Mouse (Mus musculus) erythroblast, embryonic 14.5 days (primary cell): Measurements from ENCODE around the gene Atp2b2. TPM values are rescaled to one million over a fixed set of nuclear protein-coding genes. Genes with fewer than 3 reads are reported as not detected.

Experiments
- H3K27me3 ChIP-seq: 2 replicates; pipeline ENCODE4 v1.6.1; 2012; ENCODE audit warnings: inconsistent platforms; ENCODE audit not compliant: control insufficient read depth
- H3K36me3 ChIP-seq: 2 replicates; pipeline ENCODE4 v1.6.1; 2012; ENCODE audit warnings: mild to moderate bottlenecking, inconsistent platforms; ENCODE audit not compliant: control insufficient read depth
- H3K4me1 ChIP-seq: 2 replicates; pipeline ENCODE4 v1.6.1; 2012; ENCODE audit warnings: inconsistent platforms; ENCODE audit not compliant: control insufficient read depth
- H3K4me3 ChIP-seq: replicated peaks from 2 replicates; pipeline ENCODE3; 2012; ENCODE audit warnings: moderate library complexity, mild to moderate bottlenecking, inconsistent platforms
- H3K9me3 ChIP-seq: 2 replicates; pipeline ENCODE4 v1.6.1; 2012; ENCODE audit warnings: low read length, inconsistent platforms, mixed read lengths; ENCODE audit not compliant: control insufficient read depth
- GATA1 ChIP-seq: IDR thresholded peaks from 2 replicates; pipeline ENCODE4 v1.6.1; 2012; ENCODE audit warnings: low read length, inconsistent platforms, mixed read lengths
- TAL1 ChIP-seq: IDR thresholded peaks from 3 replicates; pipeline ENCODE4 v1.6.1; 2012; ENCODE audit warnings: low read length, inconsistent platforms, mixed read lengths
- polyA plus RNA-seq: library from polyadenylated mRNA; stranded (reverse); fragments of >175 nt; gene quantifications from 2 replicates; pipeline ENCODE4 v1.2.3, GENCODE M21; 2012

The Atp2b2 gene
- polyA plus RNA-seq, 1 experiment, result not detected

- Histone ChIP-seq H3K9me3 (no peaks in the 10 kb centered on the region), H3K36me3 (no peaks in the 10 kb centered on the region), H3K4me3 (no peak overlapping the region), H3K27me3 (peaks cover 43% of the 10 kb centered on the region), H3K4me1 (peaks cover 9% of the 10 kb centered on the region)
- TF ChIP-seq TAL1 (no peak), GATA1 (no peak)
Observed at GRCm38 (mm10) chr6:113745117-113745516, 297.3 kb downstream of the Atp2b2 start.

DNA sequence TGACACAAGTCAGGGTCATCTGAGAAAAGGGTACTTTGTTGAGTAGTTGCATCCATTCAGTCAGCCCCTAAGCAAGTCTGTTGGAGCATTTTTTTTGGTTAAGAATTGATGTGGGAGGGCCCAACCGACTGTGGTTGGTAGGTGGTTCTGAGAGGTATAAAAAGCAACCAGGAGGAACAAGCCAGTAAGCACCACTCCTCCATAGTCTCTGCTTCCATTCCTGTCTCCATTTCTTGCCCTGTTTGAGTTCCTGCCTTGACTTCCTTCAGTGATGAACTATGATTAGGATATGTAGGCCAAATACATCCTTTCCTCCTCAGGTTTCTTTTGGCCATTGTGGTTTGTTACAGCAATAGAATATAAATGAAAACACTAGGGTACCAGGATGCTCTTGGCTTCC is 299.3 kb downstream of the Atp2b2 start:
- H3K36me3 ChIP-seq, result peaks cover 7% of the 10 kb centered on the region
- H3K4me1 ChIP-seq, result peaks cover 28% of the 10 kb centered on the region
- TF ChIP-seq TAL1 (no peak), GATA1 (no peak)
- no peaks in the 10 kb centered on the region for H3K9me3 ChIP-seq
- peaks cover 23% of the 10 kb centered on the region for H3K27me3 ChIP-seq
- H3K4me3 ChIP-seq, result no peak overlapping the region

DNA sequence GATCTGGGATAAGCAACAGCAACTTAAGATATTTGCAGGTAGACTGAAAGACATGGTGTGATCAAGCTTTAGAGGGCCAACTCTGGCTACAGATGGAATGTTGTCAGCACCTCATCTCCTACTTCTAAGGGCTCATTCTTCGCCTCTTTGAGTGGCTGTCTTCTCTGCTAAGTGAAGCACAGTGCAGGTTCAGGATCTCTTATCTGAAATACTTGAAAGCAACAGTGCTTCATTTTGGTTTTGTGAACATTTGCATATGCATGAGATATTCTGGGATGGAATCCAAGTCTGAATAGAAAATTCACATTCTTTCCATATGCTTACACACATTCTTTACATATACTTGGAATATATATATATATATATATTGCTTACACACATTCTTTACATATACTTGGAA is 300.1 kb downstream of the Atp2b2 start:
- TF ChIP-seq TAL1 (no peak), GATA1 (no peak)

GRCm38 (mm10) chr6:113741425-113741824 is 301.0 kb downstream of the Atp2b2 start:
- Histone ChIP-seq H3K4me1 (peaks cover 33% of the 10 kb centered on the region), H3K36me3 (peaks cover 23% of the 10 kb centered on the region), H3K4me3 (no peak overlapping the region), H3K27me3 (peaks cover 9% of the 10 kb centered on the region), H3K9me3 (no peaks in the 10 kb centered on the region)
- TF ChIP-seq TAL1 (no peak), GATA1 (no peak)

More for the DNA sequence above, 300.1 kb downstream of the Atp2b2 start:
- Histone ChIP-seq H3K4me3 (no peak overlapping the region), H3K4me1 (peaks cover 32% of the 10 kb centered on the region), H3K9me3 (no peaks in the 10 kb centered on the region), H3K36me3 (peaks cover 15% of the 10 kb centered on the region), H3K27me3 (peaks cover 15% of the 10 kb centered on the region)

DNA sequence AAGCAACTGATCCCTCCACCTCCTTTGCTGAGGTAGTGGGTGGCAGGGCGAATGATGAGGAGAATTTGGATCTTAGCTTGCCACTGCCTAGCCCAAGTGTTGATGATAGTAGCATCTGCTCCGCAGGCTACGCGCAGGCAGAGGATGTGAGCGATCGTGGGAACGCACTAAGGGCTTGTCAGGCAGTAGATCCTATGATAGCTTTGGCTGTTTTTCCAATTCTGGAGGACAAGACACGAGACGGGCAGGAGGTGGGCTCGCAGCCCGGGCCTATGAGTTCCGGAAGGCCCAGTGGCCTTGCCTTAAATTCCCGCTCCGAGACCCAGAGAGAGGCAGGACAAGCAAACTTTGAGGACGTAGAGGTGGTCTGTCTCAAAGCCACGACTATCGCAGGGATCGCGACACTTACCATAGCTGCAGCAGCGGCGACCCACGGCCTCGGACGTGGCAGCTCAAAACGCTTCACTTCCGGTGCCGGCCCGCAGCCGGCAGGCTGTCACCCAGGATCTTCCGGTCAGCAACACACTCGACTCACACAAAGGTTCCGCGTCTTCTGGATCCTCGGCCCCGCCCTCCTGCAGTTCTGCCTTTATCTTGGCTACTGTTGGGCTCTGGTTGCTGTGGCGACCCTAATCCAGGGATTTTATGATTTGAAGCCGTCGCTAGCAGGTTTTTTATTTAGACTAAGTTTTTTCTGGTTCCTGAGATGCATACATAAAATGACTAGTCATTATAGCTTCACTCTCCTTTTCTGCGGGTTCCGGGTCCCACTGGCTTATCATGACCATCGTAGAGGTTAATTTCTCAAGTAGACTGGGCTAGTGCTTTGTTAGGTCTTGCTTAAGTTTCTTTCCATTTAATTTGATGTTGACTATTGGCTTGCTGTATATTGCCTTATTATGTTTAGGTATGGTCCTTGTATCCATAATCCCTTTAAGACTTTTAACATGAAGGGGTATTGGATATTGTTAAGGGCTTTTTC is 301.9 kb downstream of the Atp2b2 start, which contains the start of gene Sec13:
Gene Sec13 (minus strand): TSS at position 508 of the 982 bp plus-strand sequence.
- H3K9me3 ChIP-seq, result no peaks in the 10 kb centered on the region
- peak within 1 kb of the TSS; percentile 95 for H3K4me3 ChIP-seq
- H3K27me3 ChIP-seq, result peaks cover 2% of the 10 kb centered on the region; the same call in 1 of the 2 replicates
- H3K36me3 ChIP-seq, result peaks cover 32% of the 10 kb centered on the region
- TF ChIP-seq GATA1, result no peak
- no peak for TF ChIP-seq TAL1
- peaks cover 33% of the 10 kb centered on the region for H3K4me1 ChIP-seq

- peaks cover 63% of the 10 kb centered on the region for H3K36me3 ChIP-seq
- H3K27me3 ChIP-seq, result no peaks in the 10 kb centered on the region
- H3K9me3 ChIP-seq, result no peaks in the 10 kb centered on the region
- peaks cover 32% of the 10 kb centered on the region for H3K4me1 ChIP-seq
- no peak overlapping the region for H3K4me3 ChIP-seq
- TF ChIP-seq GATA1, result no peak
- TF ChIP-seq TAL1, result no peak
Observed at GRCm38 (mm10) chr6:113737318-113738046, 304.9 kb downstream of the Atp2b2 start.

DNA sequence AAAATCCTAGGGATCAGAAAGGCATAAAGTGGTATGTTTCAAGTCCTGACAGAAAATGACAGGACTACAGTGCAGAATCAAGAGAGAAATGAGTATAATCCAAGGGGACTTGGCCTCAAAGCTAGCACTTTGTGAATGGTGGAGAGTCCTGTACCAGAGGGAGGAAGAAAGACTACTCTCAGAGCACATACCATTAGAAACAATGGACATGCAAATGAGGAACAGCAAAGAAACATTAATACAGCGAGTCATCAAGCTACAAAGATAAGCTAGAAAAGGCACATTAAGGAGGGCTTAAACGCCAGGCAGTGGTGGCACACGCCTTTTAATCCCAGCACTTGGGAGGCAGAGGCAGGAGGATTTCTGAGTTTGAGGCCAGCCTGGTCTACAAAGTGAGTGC is 311.1 kb downstream of the Atp2b2 start:
- no peaks in the 10 kb centered on the region for H3K9me3 ChIP-seq
- H3K4me3 ChIP-seq, result no peak overlapping the region
- H3K4me1 ChIP-seq, result no peaks in the 10 kb centered on the region
- H3K27me3 ChIP-seq, result no peaks in the 10 kb centered on the region
- H3K36me3 ChIP-seq, result peaks cover 100% of the 10 kb centered on the region
- TF ChIP-seq GATA1 (no peak), TAL1 (no peak)

GRCm38 (mm10) chr6:113728181-113728580 is 314.2 kb downstream of the Atp2b2 start:
- Histone ChIP-seq H3K4me3 (no peak overlapping the region), H3K27me3 (no peaks in the 10 kb centered on the region), H3K4me1 (no peaks in the 10 kb centered on the region), H3K36me3 (peaks cover 99% of the 10 kb centered on the region), H3K9me3 (no peaks in the 10 kb centered on the region)
- no peak for TF ChIP-seq TAL1
- no peak for TF ChIP-seq GATA1

GRCm38 (mm10) chr6:113721061-113721460 is 321.4 kb downstream of the Atp2b2 start:
- no peaks in the 10 kb centered on the region for H3K4me1 ChIP-seq
- no peak overlapping the region for H3K4me3 ChIP-seq
- no peaks in the 10 kb centered on the region for H3K9me3 ChIP-seq
- H3K27me3 ChIP-seq, result no peaks in the 10 kb centered on the region
- TF ChIP-seq TAL1 (no peak), GATA1 (no peak)
- peaks cover 99% of the 10 kb centered on the region for H3K36me3 ChIP-seq
